In the genomic region with DNA sequence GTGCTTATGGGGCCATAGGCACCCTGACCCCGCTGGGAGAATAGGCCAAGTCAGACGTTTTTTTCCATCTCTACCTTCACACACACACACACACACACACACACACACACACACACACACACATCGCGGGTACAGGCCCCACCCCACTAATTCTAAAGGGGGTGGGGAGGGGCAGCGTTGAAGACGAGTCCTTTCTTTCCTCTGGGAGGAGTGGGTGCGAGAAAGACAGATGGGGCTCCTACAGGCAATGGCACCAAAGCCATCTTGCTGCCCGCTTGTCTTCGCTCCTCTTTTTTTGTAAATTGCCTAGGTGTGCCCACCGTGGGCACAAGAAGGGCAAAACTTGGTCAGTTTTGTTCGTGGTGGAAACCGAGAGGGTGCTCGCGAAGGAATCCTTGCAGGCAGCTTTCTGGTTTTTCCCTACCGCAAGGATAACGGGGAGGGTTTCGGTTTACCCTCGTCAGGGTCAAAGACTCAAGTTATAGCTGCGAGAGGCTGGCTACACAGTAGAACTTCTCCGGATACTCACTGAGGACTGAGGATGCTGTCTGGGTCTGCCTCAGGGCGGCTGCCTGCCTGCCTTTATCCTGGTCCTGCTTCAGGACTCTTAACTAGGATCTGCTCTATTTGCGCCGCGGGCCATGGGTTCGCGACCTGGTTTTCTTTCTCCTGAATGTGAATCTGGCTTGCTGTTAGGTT, we compare ENCODE assay signal across 13 mouse cellular contexts. TPM values are rescaled to one million over a fixed set of nuclear protein-coding genes. Genes with fewer than 3 reads are reported as not detected.
DNase-seq lines count a peak whose midpoint lies in the region; ATAC-seq lines count a peak whose summit lies in the region.
"Had no signal": no experiment of that assay in that cellular context is flagged by ENCODE, and none has a peak within 500 bp of the region (broad histone marks: within the 10 kb centered on the region; RNA-seq: fewer than 3 reads in every experiment).

No protein-coding gene starts in this region.

- peak overlapping the region; percentile 52 for H3K4me2 ChIP-seq in hindbrain, embryonic 14.5 days (replicated peaks)
- H3K4me2 ChIP-seq: limb, embryonic 13.5 days had no signal

- peak overlapping the region; percentile 66 for H3K9ac ChIP-seq in hindbrain, embryonic 14.5 days
- H3K9ac ChIP-seq: limb, embryonic 13.5 days had no signal

- H3K27me3 ChIP-seq in embryonic facial prominence, embryonic 10.5 days (replicated peaks; ENCODE audit: low read depth, poor library complexity, severe bottlenecking): peaks cover 100% of the 10 kb centered on the region
- H3K27me3 ChIP-seq in hindbrain, embryonic 14.5 days (ENCODE audit: control insufficient read depth, insufficient read depth, low read length): peaks cover 64% of the 10 kb centered on the region

- H3K4me3 ChIP-seq in embryonic facial prominence, embryonic 10.5 days: peak overlapping the region; percentile 34
- H3K4me3 ChIP-seq in hindbrain, embryonic 14.5 days (replicated peaks; ENCODE audit: low read length): peak overlapping the region; percentile 51
- H3K4me3 ChIP-seq: limb, embryonic 13.5 days had no signal

- peak; percentile 49 for DNase-seq in cerebellum, adult 11 months
- peak; percentile 36 for DNase-seq in embryonic facial prominence, embryonic 10.5 days (ENCODE audit: low spot score)
- no peak for DNase-seq in hindbrain, embryonic 14.5 days (ENCODE audit: low spot score)
- peak; percentile 52 for DNase-seq in neural tube, embryonic 10.5 days (ENCODE audit: extremely low spot score, low spot score)
- DNase-seq in adrenal gland, adult (ENCODE audit: inconsistent age in 2 of 2, low spot score in 1 of 2): no peak
- DNase-seq in urinary bladder, postnatal 4 days (ENCODE audit: low spot score in 2 of 2): no peak
- DNase-seq: kidney, postnatal 4 days had no signal

- H3K36me3 ChIP-seq in embryonic facial prominence, embryonic 10.5 days (replicated peaks): no peaks in the 10 kb centered on the region
- no peaks in the 10 kb centered on the region for H3K36me3 ChIP-seq in hindbrain, embryonic 14.5 days (replicated peaks; ENCODE audit: control insufficient read depth, insufficient read depth)
- H3K36me3 ChIP-seq: limb, embryonic 13.5 days had no signal

- H3K27ac ChIP-seq in embryonic facial prominence, embryonic 10.5 days (replicated peaks): 0 out of 2 replicates have a peak overlapping the region, but pooled peaks have one; percentile 14
- peak overlapping the region; percentile 96 for H3K27ac ChIP-seq in hindbrain, embryonic 14.5 days
- H3K27ac ChIP-seq: limb, embryonic 13.5 days had no signal

- no peaks in the 10 kb centered on the region for H3K9me3 ChIP-seq in embryonic facial prominence, embryonic 10.5 days
- no peaks in the 10 kb centered on the region for H3K9me3 ChIP-seq in hindbrain, embryonic 14.5 days (ENCODE audit: control insufficient read depth, low read length)
- H3K9me3 ChIP-seq: limb, embryonic 13.5 days had no signal

- no peak for ATAC-seq in cerebellum, adult (ENCODE audit: insufficient number of reproducible peaks, low FRiP score, low TSS enrichment)
- no peak for ATAC-seq in hindbrain, embryonic 14.5 days (ENCODE audit: low FRiP score)
- no peak for ATAC-seq in activated CD4-positive, CD25-positive, alpha-beta regulatory T cell, adult 4 months
- ATAC-seq: inflammation-experienced regulatory T-cells, adult 6 months had no signal

- WGBS in embryonic facial prominence, embryonic 10.5 days: 2% methylated on average over 26 of the region's 26 CpGs
- 3% methylated on average over 26 of the region's 26 CpGs for WGBS in hindbrain, embryonic 14.5 days

- H3K4me1 ChIP-seq in embryonic facial prominence, embryonic 10.5 days: peaks cover 5% of the 10 kb centered on the region
- H3K4me1 ChIP-seq in hindbrain, embryonic 14.5 days (replicated peaks; ENCODE audit: control insufficient read depth, insufficient read depth, low read length): no peaks in the 10 kb centered on the region

RNA-seq across cellular contexts. Expression of a gene that starts 3.8 kb away (rescaled TPM):
- 1.5 and 1.7 TPM in 2 replicates for polyA plus RNA-seq in embryonic facial prominence, embryonic 10.5 days (2016; fragmentation: Nextera tagmentation; extraction: Ambion mirVana)
- 21.4 and 25.1 TPM in 2 replicates for polyA plus RNA-seq in hindbrain, embryonic 14.5 days (2014; fragmentation: Nextera tagmentation; extraction: Ambion mirVana)
- polyA plus RNA-seq in activated CD4-positive, CD25-positive, alpha-beta regulatory T cell, adult 4 months (2017; shearing (Covaris generic)): not detected
- polyA plus RNA-seq: inflammation-experienced regulatory T-cells, adult 6 months; spleen, adult 2 months; thymus, postnatal 0 days had no signal

RNA-seq across cellular contexts. Expression of a gene that starts 7.2 kb away (rescaled TPM):
- 4.0 and 5.5 TPM in 2 replicates for polyA plus RNA-seq in embryonic facial prominence, embryonic 10.5 days (2016; fragmentation: Nextera tagmentation; extraction: Ambion mirVana)
- 47.8 and 54.9 TPM in 2 replicates for polyA plus RNA-seq in hindbrain, embryonic 14.5 days (2014; fragmentation: Nextera tagmentation; extraction: Ambion mirVana)
- polyA plus RNA-seq in activated CD4-positive, CD25-positive, alpha-beta regulatory T cell, adult 4 months (2017; shearing (Covaris generic)): not detected
- polyA plus RNA-seq: inflammation-experienced regulatory T-cells, adult 6 months; spleen, adult 2 months; thymus, postnatal 0 days had no signal

Comparison
In these comparisons a context has a peak if more than half of its experiments do, and no peak if none do; other contexts are left out.
1. DNase-seq: peak in cerebellum, adult 11 months (single experiment), embryonic facial prominence, embryonic 10.5 days (single experiment) and neural tube, embryonic 10.5 days (single experiment); none in hindbrain, embryonic 14.5 days (single experiment), adrenal gland, adult (0 of 2) and urinary bladder, postnatal 4 days (0 of 2).